ENCODE assay signal across 12 mouse cellular contexts in the genomic region with DNA sequence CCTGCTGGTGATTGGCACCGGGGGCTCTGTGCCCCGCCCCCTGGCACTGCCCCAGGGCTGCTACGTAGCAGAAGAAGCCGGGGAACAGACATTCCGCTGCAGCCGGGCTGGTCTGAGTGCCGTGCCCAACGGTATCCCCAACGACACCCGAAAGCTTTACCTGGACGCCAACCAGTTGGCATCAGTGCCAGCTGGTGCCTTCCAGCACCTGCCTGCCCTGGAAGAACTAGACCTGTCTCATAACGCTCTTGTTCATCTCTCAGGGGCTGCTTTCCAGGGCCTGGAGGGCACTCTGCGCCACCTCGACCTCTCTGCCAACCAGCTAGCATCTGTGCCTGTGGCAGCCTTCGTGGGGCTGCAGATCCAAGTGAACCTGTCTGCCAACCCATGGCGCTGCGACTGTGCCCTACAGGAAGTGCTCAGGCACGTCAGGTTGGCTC. TPM values are rescaled to one million over a fixed set of nuclear protein-coding genes. Genes with fewer than 3 reads are reported as not detected.
DNase-seq lines count a peak whose midpoint lies in the region; ATAC-seq and TF ChIP-seq lines count a peak whose summit lies in the region.
"Had no signal": no experiment of that assay in that cellular context is flagged by ENCODE, and none has a peak within 500 bp of the region (broad histone marks: within the 10 kb centered on the region; RNA-seq: fewer than 3 reads in every experiment).

No protein-coding gene starts in this region.

- DNase-seq in heart, adult 2 months = no peak
- peak; percentile 78 for DNase-seq in cerebellum, adult 9-11 months
- DNase-seq in lung, postnatal 4 days = peak; percentile 27 to 52
- no peak for DNase-seq in urinary bladder, postnatal 14 days (ENCODE audit: low spot score)
- DNase-seq in kidney, postnatal 25 days = no peak
- DNase-seq: right cerebral cortex, postnatal 4 days had no signal

- no peak overlapping the region for H3K27ac ChIP-seq in heart, embryonic 13.5 days (replicated peaks)
- no peak overlapping the region for H3K27ac ChIP-seq in heart, adult 2 months
- H3K27ac ChIP-seq: liver, embryonic 14.5 days had no signal

- no peak for TF ChIP-seq CTCF in heart, adult 2 months (IDR thresholded peaks at IDR 0.05)

- TF ChIP-seq EP300 in heart, adult 2 months (IDR thresholded peaks at IDR 0.05; ENCODE audit: insufficient read depth, low read depth, low read length) = no peak

- no peak for TF ChIP-seq POLR2A in heart, adult 2 months (IDR thresholded peaks at IDR 0.05; ENCODE audit: insufficient read depth, low read depth, low read length)

- no peaks in the 10 kb centered on the region for H3K36me3 ChIP-seq in heart, embryonic 13.5 days
- H3K36me3 ChIP-seq in heart, adult 2 months (ENCODE audit: control insufficient read depth, insufficient read depth, low read length) = no peaks in the 10 kb centered on the region
- H3K36me3 ChIP-seq in megakaryocyte, embryonic 14.5 days (replicated peaks; ENCODE audit: low read length) = no peaks in the 10 kb centered on the region

- H3K4me1 ChIP-seq in heart, embryonic 13.5 days = peaks cover 38% of the 10 kb centered on the region
- H3K4me1 ChIP-seq in heart, adult 2 months (ENCODE audit: control insufficient read depth, insufficient read depth, low read length) = no peaks in the 10 kb centered on the region
- peaks cover 47% of the 10 kb centered on the region for H3K4me1 ChIP-seq in megakaryocyte, embryonic 14.5 days

- intact Hi-C loops in heart, adult 2 months (cut with DNase I) = loop anchor here (5.0 kb wide), 1 partner anchor 257 kb away; no protein-coding TSS in a partner anchor

- H3K27me3 ChIP-seq in heart, embryonic 13.5 days (replicated peaks) = peaks cover 39% of the 10 kb centered on the region
- no peaks in the 10 kb centered on the region for H3K27me3 ChIP-seq in heart, adult 2 months (ENCODE audit: control insufficient read depth, insufficient read depth, low read length)
- H3K27me3 ChIP-seq in megakaryocyte, embryonic 14.5 days (replicated peaks) = peaks cover 55% of the 10 kb centered on the region

- peak overlapping the region; percentile 47 for H3K9ac ChIP-seq in heart, embryonic 13.5 days
- no peak overlapping the region for H3K9ac ChIP-seq in heart, adult 2 months (ENCODE audit: low read depth, low read length)
- H3K9ac ChIP-seq: liver, embryonic 14.5 days had no signal

- H3K9me3 ChIP-seq in heart, embryonic 13.5 days = no peaks in the 10 kb centered on the region
- H3K9me3 ChIP-seq in megakaryocyte, embryonic 14.5 days = no peaks in the 10 kb centered on the region

- H3K4me2 ChIP-seq in heart, embryonic 13.5 days = peak overlapping the region; percentile 22; the same call in 1 of the 2 replicates

- H3K79me2 ChIP-seq in heart, adult 2 months (replicated peaks; ENCODE audit: control insufficient read depth, insufficient read depth, low read length) = no peaks in the 10 kb centered on the region

- 0 out of 2 replicates have a peak overlapping the region, but pooled peaks have one; percentile 2 for H3K4me3 ChIP-seq in heart, embryonic 13.5 days
- H3K4me3 ChIP-seq in heart, adult 2 months = no peak overlapping the region
- peak overlapping the region; percentile 16 for H3K4me3 ChIP-seq in megakaryocyte, embryonic 14.5 days (replicated peaks)
- H3K4me3 ChIP-seq: erythroblast, embryonic 14.5 days had no signal

- 46% methylated on average over 18 of the region's 18 CpGs for WGBS in heart, embryonic 13.5 days
- WGBS in heart, adult 2 months = 42% methylated on average over 18 of the region's 18 CpGs

- ATAC-seq in heart, embryonic 13.5 days (ENCODE audit: extremely low read depth, insufficient number of reproducible peaks, low FRiP score, low TSS enrichment) = no peak
- ATAC-seq in megakaryocyte, adult 5-6 weeks (ENCODE audit: poor library complexity, severe bottlenecking) = no peak

RNA-seq across cellular contexts. Expression of a gene that starts 0.8 kb away (rescaled TPM):
- polyA plus RNA-seq in heart, embryonic 13.5 days (2015; fragmentation: Nextera tagmentation; extraction: Ambion mirVana) = not detected in 2 replicates
- not detected for total RNA-seq in heart, adult 2 months (2021)
- not detected in 2 replicates for polyA plus RNA-seq in heart, adult 2 months (2012; rRNA removed)
- not detected in 2 replicates for polyA plus RNA-seq in megakaryocyte, embryonic 14.5 days (2012; ENCODE audit: insufficient read depth, low replicate concordance)
- total RNA-seq in megakaryocyte, adult 5-6 weeks (2015) = not detected in 2 replicates
- not detected in 2 replicates for total RNA-seq in megakaryocyte, adult 5-6 weeks (2017)
- polyA plus RNA-seq: erythroblast, embryonic 14.5 days; liver, embryonic 14.5 days; thymus, postnatal 0 days had no signal

RNA-seq across cellular contexts. Expression of a gene that starts 11.7 kb away (rescaled TPM):
- 63.4 and 76.8 TPM in 2 replicates for polyA plus RNA-seq in heart, embryonic 13.5 days (2015; fragmentation: Nextera tagmentation; extraction: Ambion mirVana)
- total RNA-seq in heart, adult 2 months (2021) = 10 to 100 TPM; 40.2 to 40.9 TPM
- polyA plus RNA-seq in heart, adult 2 months (2012; rRNA removed) = 61.2 and 63.8 TPM in 2 replicates
- 106 and 188 TPM in 2 replicates for polyA plus RNA-seq in megakaryocyte, embryonic 14.5 days (2012; ENCODE audit: insufficient read depth, low replicate concordance)
- 5.1 and 7.8 TPM in 2 replicates for total RNA-seq in megakaryocyte, adult 5-6 weeks (2015)
- 6.3 and 8.8 TPM in 2 replicates for total RNA-seq in megakaryocyte, adult 5-6 weeks (2017)

RNA-seq across cellular contexts. Expression of a gene that starts 26.6 kb away (rescaled TPM):
- polyA plus RNA-seq in heart, embryonic 13.5 days (2015; fragmentation: Nextera tagmentation; extraction: Ambion mirVana) = 0.28 and 0.55 TPM in 2 replicates
- 10 to 100 TPM in 1 of 2 experiments, 1 to 10 TPM in 1; 7.9 to 10.8 TPM for total RNA-seq in heart, adult 2 months (2021)
- polyA plus RNA-seq in heart, adult 2 months (2012; rRNA removed) = not detected in 2 replicates
- not detected in 2 replicates for polyA plus RNA-seq in megakaryocyte, embryonic 14.5 days (2012; ENCODE audit: insufficient read depth, low replicate concordance)
- total RNA-seq in megakaryocyte, adult 5-6 weeks (2015) = 5.5 and 7.0 TPM in 2 replicates
- 1.8 and 3.3 TPM in 2 replicates for total RNA-seq in megakaryocyte, adult 5-6 weeks (2017)
- polyA plus RNA-seq: erythroblast, embryonic 14.5 days had no signal

RNA-seq across cellular contexts. Expression of a gene that starts 27.3 kb away (rescaled TPM):
- polyA plus RNA-seq in heart, embryonic 13.5 days (2015; fragmentation: Nextera tagmentation; extraction: Ambion mirVana) = not detected in 2 replicates
- total RNA-seq in heart, adult 2 months (2021) = 1 to 10 TPM; 2.7 to 2.9 TPM
- not detected in 2 replicates for polyA plus RNA-seq in heart, adult 2 months (2012; rRNA removed)
- not detected in 2 replicates for polyA plus RNA-seq in megakaryocyte, embryonic 14.5 days (2012; ENCODE audit: insufficient read depth, low replicate concordance)
- total RNA-seq in megakaryocyte, adult 5-6 weeks (2015) = not detected in 2 replicates
- not detected in 2 replicates for total RNA-seq in megakaryocyte, adult 5-6 weeks (2017)
- polyA plus RNA-seq: erythroblast, embryonic 14.5 days; liver, embryonic 14.5 days had no signal

RNA-seq across cellular contexts. Expression of a gene that starts 47.7 kb away (rescaled TPM):
- not detected in 2 replicates for polyA plus RNA-seq in heart, embryonic 13.5 days (2015; fragmentation: Nextera tagmentation; extraction: Ambion mirVana)
- total RNA-seq in heart, adult 2 months (2021) = not detected
- polyA plus RNA-seq in heart, adult 2 months (2012; rRNA removed) = not detected in 2 replicates
- polyA plus RNA-seq in megakaryocyte, embryonic 14.5 days (2012; ENCODE audit: insufficient read depth, low replicate concordance) = not detected in 2 replicates
- not detected in 2 replicates for total RNA-seq in megakaryocyte, adult 5-6 weeks (2015)
- not detected in 2 replicates for total RNA-seq in megakaryocyte, adult 5-6 weeks (2017)
- polyA plus RNA-seq: erythroblast, embryonic 14.5 days; liver, embryonic 14.5 days had no signal

Comparison
In these comparisons a context has a peak if more than half of its experiments do, and no peak if none do; other contexts are left out.
1. DNase-seq: peak in cerebellum, adult 9-11 months (single experiment) and lung, postnatal 4 days (2 of 2); none in heart, adult 2 months (0 of 2), urinary bladder, postnatal 14 days (single experiment) and kidney, postnatal 25 days (0 of 2).